Mouse (Mus musculus) small intestine, adult 2 months (tissue): Measurements from ENCODE around the gene Zfp872. TPM values are rescaled to one million over a fixed set of nuclear protein-coding genes. Genes with fewer than 3 reads are reported as not detected.
A peak's percentile ranks its signal among the peaks of the same experiment; 100 is the strongest.

Experiments
- H3K27ac ChIP-seq: fragments of 200-500 bp; 2 replicates; pipeline ENCODE4 v1.5.1; 2012; ENCODE audit warnings: low read depth, low read length, control low read depth, inconsistent platforms; ENCODE audit not compliant: insufficient read depth
- H3K27me3 ChIP-seq: fragments of 200-500 bp; 2 replicates; pipeline ENCODE4 v1.6.1; 2012; ENCODE audit warnings: mild to moderate bottlenecking, moderate library complexity, low read length, inconsistent platforms; ENCODE audit not compliant: control insufficient read depth, insufficient read depth
- H3K36me3 ChIP-seq: fragments of 200-500 bp; 2 replicates; pipeline ENCODE4 v1.6.1; 2012; ENCODE audit warnings: mild to moderate bottlenecking, low read length, control low read depth, inconsistent platforms; ENCODE audit not compliant: control insufficient read depth, insufficient read depth
- H3K4me1 ChIP-seq: fragments of 200-500 bp; 2 replicates; pipeline ENCODE4 v1.6.1; 2012; ENCODE audit warnings: low read length, inconsistent platforms, mixed read lengths; ENCODE audit not compliant: control insufficient read depth, insufficient read depth, insufficient read length
- H3K4me3 ChIP-seq: fragments of 200-500 bp; 2 replicates; pipeline ENCODE4 v1.5.1; 2012; ENCODE audit warnings: low read depth, mild to moderate bottlenecking, control low read depth, inconsistent platforms, low read length, moderate library complexity
- CTCF ChIP-seq: fragments of 200-500 bp; IDR thresholded peaks from 2 replicates; pipeline ENCODE4 v1.5.1; 2012; ENCODE audit warnings: low read depth, mild to moderate bottlenecking, control low read depth, inconsistent platforms, low read length, moderate library complexity, mixed read lengths; ENCODE audit not compliant: insufficient replicate concordance, insufficient read length; ENCODE audit errors: extremely low read depth
- POLR2A ChIP-seq: fragments of 200-500 bp; IDR thresholded peaks from 2 replicates; pipeline ENCODE4 v1.6.1; 2012; ENCODE audit warnings: low read depth, mild to moderate bottlenecking, control low read depth, inconsistent platforms, low read length, moderate library complexity
- WGBS: fragments of 180-500 bp; shearing (Covaris S2); methylation state at CpG from one replicate; pipeline ENCODE4 v1.1.7; 2018; 5-methylcytosine and 5-hydroxymethylcytosine counted together
- polyA plus RNA-seq: library from polyadenylated mRNA; depleted of rRNA; stranded (reverse); fragments of >200 nt; gene quantifications from 2 replicates; pipeline ENCODE4 v1.2.3, GENCODE M21; 2012

The Zfp872 gene
- polyA plus RNA-seq, 1 experiment, result not detected

DNA sequence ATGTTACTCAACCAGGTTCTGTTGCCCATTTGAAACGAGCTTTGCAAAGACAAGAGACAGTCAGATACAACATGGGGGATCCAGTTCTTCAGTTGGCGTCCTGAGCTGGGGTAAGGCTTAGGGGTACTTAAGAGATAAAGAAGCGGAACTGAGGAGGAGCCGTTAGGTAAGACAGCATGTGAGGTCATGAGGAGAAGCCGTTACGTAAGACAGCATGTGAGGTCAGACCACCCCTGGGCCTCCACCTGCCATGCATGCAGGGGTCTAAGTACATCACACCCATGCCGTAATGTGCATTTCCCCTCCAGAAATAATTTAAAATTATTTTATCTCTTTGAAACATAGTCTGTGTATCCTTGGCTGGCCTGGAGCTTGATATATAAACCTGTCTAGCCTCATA is 25.0 kb upstream of the Zfp872 start:
- no peak for TF ChIP-seq CTCF
- no peak for TF ChIP-seq POLR2A
- Histone ChIP-seq H3K27ac (no peak overlapping the region), H3K4me1 (peaks cover 14% of the 10 kb centered on the region), H3K27me3 (no peaks in the 10 kb centered on the region), H3K4me3 (no peak overlapping the region), H3K36me3 (no peaks in the 10 kb centered on the region)
- WGBS, result 90% methylated on average over 7 of the region's 7 CpGs

DNA sequence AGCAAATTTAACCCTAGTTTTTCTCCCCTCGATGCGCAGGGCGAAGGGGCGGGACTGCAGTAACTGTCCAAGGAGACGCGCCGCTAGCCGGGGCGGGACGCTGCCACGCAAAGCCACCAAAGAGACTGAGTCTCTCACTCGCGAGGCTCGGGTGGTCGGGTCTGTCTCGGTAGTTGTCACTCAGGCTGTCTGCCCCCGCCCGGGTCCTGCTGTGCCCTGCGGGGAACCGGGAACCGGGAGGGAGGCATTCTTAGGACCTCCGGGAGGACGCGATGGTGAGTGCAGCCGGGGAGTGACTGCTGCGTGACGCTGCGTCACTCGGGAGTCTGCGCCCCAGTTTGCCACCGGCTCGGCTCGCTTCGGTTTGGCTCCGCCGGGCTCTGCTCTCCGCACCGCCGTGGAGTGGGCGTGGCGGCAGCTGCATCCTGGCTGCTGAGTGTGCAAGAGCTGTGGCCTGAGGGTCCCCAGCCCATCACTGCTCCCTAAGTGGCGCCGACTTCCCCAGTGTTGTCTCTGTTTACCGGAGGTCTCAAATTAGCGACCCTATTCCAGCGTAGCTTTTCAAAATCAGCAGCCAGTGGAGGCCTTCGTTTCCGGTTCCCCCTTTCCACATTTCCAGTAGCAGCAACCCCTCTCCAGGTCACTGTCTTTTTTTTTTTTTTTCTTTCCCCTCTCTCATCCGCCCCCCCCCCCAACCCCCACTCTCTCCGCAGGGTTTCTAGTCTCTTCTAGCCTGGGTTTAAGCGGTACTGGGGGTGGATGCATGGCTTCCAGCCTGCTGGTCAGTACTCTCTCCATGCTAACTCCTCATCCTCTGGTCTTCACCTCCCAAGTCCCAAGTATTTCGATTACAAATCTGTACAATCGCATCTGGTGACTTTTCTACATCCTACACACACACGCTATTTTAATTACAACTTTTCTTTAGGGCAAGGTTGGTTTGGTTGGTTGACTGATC is 22.9 kb upstream of the Zfp872 start:
- Histone ChIP-seq H3K27ac (no peak overlapping the region), H3K36me3 (no peaks in the 10 kb centered on the region), H3K4me1 (peaks cover 14% of the 10 kb centered on the region), H3K27me3 (no peaks in the 10 kb centered on the region), H3K4me3 (peak overlapping the region; percentile 79)
- TF ChIP-seq POLR2A, result no peak
- no peak for TF ChIP-seq CTCF
- 7% methylated on average over 53 of the region's 54 CpGs for WGBS

DNA sequence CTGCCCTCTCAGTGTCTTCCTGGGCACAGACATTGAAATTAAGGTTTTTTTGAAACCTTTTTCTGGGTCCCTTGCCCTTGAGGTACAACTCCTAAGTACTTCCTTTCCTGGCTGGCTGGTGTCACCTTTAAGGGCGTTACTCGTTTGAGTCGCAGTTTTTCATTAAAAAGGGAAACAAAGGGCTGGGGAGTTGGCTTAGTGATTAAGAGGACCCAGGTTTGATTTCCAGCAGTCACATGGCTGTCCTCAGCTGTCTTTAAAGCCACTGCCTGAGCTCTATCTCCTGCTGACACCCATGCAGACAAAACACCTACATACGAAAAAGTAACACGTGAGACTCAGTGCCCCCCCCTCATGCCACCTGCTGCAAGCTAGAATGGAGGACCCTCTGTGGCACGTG is 21.9 kb upstream of the Zfp872 start:
- Histone ChIP-seq H3K4me1 (peaks cover 14% of the 10 kb centered on the region), H3K27me3 (no peaks in the 10 kb centered on the region), H3K4me3 (no peak overlapping the region), H3K36me3 (no peaks in the 10 kb centered on the region), H3K27ac (no peak overlapping the region)
- TF ChIP-seq POLR2A (no peak), CTCF (no peak)
- 73% methylated on average over 6 of the region's 6 CpGs for WGBS

DNA sequence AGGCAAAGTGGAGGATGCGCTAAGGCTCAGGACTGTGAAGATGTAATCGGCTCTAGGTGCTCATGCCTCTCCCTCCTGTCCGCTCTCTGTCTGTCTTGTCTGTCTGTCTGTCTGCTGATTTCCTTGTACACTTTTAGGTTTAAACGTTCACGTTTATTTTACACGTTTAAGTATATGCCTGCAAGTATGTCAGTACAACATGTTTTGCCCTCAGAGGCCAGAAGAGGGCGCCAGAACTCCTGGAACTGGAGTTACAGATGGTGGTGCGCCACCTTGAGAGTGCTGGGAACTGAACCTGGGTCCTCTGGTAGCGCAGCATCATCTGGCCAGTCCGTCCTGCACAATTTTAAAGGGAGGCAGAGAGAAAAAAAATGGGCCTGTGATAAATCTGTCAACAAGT is 21.2 kb upstream of the Zfp872 start:
- WGBS, result 90% methylated on average over 10 of the region's 10 CpGs
- no peaks in the 10 kb centered on the region for H3K27me3 ChIP-seq

DNA sequence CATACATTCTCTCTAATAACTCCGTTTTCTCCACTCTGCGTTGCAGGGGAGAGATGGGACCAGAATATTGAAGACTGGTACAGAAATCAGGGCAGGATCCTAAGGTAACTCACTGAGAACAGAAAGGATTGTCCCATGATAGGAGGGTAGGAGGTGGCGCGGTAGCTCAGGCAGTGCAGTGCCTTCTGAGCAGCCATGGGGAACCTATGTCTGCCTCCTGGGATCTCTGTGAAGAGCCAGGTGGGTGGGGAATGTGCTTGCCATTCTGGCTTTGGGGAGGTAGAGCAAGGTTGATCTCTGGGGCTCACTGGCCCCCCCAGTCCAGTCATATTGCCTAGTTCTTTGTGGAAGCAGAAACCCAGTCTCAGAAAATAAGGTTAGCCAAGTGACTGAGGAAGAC is 20.1 kb upstream of the Zfp872 start:
- Histone ChIP-seq H3K36me3 (no peaks in the 10 kb centered on the region), H3K4me1 (peaks cover 4% of the 10 kb centered on the region; the same call in 1 of the 2 replicates), H3K27me3 (no peaks in the 10 kb centered on the region), H3K4me3 (no peak overlapping the region), H3K27ac (no peak overlapping the region)
- 97% methylated on average over 4 of the region's 4 CpGs for WGBS
- TF ChIP-seq POLR2A (no peak), CTCF (no peak)

More for the DNA sequence above, 21.2 kb upstream of the Zfp872 start:
- no peak overlapping the region for H3K4me3 ChIP-seq
- TF ChIP-seq POLR2A, result no peak
- TF ChIP-seq CTCF, result no peak
- no peaks in the 10 kb centered on the region for H3K36me3 ChIP-seq
- H3K27ac ChIP-seq, result no peak overlapping the region
- peaks cover 9% of the 10 kb centered on the region for H3K4me1 ChIP-seq

DNA sequence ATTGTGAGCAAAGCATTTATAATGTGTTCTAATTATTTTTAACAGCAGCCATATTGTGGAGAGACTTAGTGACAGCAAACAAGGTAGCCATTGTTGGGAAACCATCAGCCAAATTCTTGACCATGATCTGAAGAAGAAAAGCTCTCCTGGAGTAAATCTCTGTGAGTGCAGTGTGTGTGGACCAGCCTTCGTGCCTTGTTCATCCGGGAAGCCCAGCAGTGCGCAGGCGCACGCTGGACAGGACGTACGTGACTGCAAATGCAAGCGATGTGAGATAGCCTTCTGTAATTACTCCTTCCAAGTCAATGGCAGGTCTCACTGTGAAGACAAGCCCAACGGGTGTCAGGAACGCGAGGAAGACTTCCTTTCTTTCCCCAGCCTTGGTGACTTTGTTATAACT is 18.6 kb upstream of the Zfp872 start:
- no peak overlapping the region for H3K4me3 ChIP-seq
- no peak overlapping the region for H3K27ac ChIP-seq
- WGBS, result 95% methylated on average over 11 of the region's 11 CpGs
- H3K27me3 ChIP-seq, result no peaks in the 10 kb centered on the region
- H3K36me3 ChIP-seq, result no peaks in the 10 kb centered on the region
- TF ChIP-seq POLR2A, result no peak
- no peak for TF ChIP-seq CTCF
- peaks cover 4% of the 10 kb centered on the region; the same call in 1 of the 2 replicates for H3K4me1 ChIP-seq

DNA sequence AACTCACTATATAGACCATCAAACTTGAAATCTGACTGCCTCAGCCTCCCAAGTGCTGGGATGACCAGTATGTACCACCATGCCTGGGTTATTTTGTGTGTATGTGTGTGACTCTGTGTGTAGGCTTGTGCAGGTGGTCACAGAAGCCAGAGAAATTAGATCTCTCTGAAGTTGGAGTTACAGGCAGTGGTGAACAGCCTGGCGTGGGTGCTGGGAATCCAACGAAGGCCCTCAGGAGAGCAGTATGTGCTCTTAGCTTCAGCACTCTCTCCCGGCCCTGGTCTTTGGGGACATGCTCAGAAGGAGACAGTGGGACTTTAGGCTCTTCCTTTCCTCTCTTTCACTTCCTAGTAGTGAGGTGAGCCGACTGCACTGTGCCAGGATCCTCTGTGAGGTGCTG is 15.6 kb upstream of the Zfp872 start:
- TF ChIP-seq POLR2A (no peak), CTCF (no peak)
- H3K4me1 ChIP-seq, result no peaks in the 10 kb centered on the region
- no peak overlapping the region for H3K4me3 ChIP-seq
- H3K27me3 ChIP-seq, result no peaks in the 10 kb centered on the region
- H3K27ac ChIP-seq, result no peak overlapping the region
- WGBS, result 91% methylated on average over 4 of the region's 4 CpGs
- H3K36me3 ChIP-seq, result no peaks in the 10 kb centered on the region
